Mouse (Mus musculus): ENCODE data around the gene H2al1m. TPM values are rescaled to one million over a fixed set of nuclear protein-coding genes. Genes with fewer than 3 reads are reported as not detected.

H2al1m gene
- total and polyA plus RNA-seq, 3 experiments, result 0.33 to 0.86 TPM; not detected in 1

- H3K27me3 ChIP-seq (ENCODE audit: control insufficient read depth, insufficient read depth, low read length), result no peaks in the 10 kb centered on the region
- H3K27ac ChIP-seq, result no peak overlapping the region
- intact Hi-C loops (cut with DNase I), result no loop called here
- no peaks in the 10 kb centered on the region for H3K4me1 ChIP-seq (ENCODE audit: control insufficient read depth, insufficient read depth, low read length)
- H3K4me3 ChIP-seq, result no peak overlapping the region
- H3K9ac ChIP-seq (ENCODE audit: low read depth, low read length), result no peak overlapping the region
- WGBS, result 71% methylated on average over 10 of the region's 10 CpGs
- no peak for DNase-seq
- no peaks in the 10 kb centered on the region for H3K79me2 ChIP-seq (replicated peaks; ENCODE audit: control insufficient read depth, insufficient read depth, low read length)
- H3K36me3 ChIP-seq (ENCODE audit: control insufficient read depth, insufficient read depth, low read length), result no peaks in the 10 kb centered on the region; the same call in 1 of the 2 replicates
- no peak for TF ChIP-seq POLR2A (IDR thresholded peaks at IDR 0.05; ENCODE audit: insufficient read depth, low read depth, low read length)
Measured at GRCm38 (mm10) chrX:9253990-9254389, 29.6 kb upstream of the H2al1m start.

GRCm38 (mm10) chrX:9254901-9255300, 28.7 kb upstream of the H2al1m start:
- Histone ChIP-seq H3K36me3 (ENCODE audit: control insufficient read depth, insufficient read depth, low read length) (no peaks in the 10 kb centered on the region), H3K79me2 (replicated peaks; ENCODE audit: control insufficient read depth, insufficient read depth, low read length) (no peaks in the 10 kb centered on the region), H3K4me3 (no peak overlapping the region), H3K27me3 (ENCODE audit: control insufficient read depth, insufficient read depth, low read length) (no peaks in the 10 kb centered on the region), H3K27ac (no peak overlapping the region), H3K4me1 (ENCODE audit: control insufficient read depth, insufficient read depth, low read length) (no peaks in the 10 kb centered on the region), H3K9ac (ENCODE audit: low read depth, low read length) (no peak overlapping the region)
- TF ChIP-seq CTCF (IDR thresholded peaks at IDR 0.05) (no peak), POLR2A (IDR thresholded peaks at IDR 0.05; ENCODE audit: insufficient read depth, low read depth, low read length) (no peak), EP300 (IDR thresholded peaks at IDR 0.05; ENCODE audit: insufficient read depth, low read depth, low read length) (no peak)
- DNase-seq, result no peak
- intact Hi-C loops (cut with DNase I), result no loop called here
- 77% methylated on average over 3 of the region's 3 CpGs for WGBS

- DNase-seq, result no peak
- Histone ChIP-seq H3K9ac (ENCODE audit: low read depth, low read length) (no peak within 1 kb of the TSS), H3K4me1 (ENCODE audit: control insufficient read depth, insufficient read depth, low read length) (no peaks in the 10 kb centered on the region), H3K4me3 (no peak within 1 kb of the TSS), H3K36me3 (ENCODE audit: control insufficient read depth, insufficient read depth, low read length) (no peaks in the 10 kb centered on the region), H3K27me3 (ENCODE audit: control insufficient read depth, insufficient read depth, low read length) (no peaks in the 10 kb centered on the region), H3K79me2 (replicated peaks; ENCODE audit: control insufficient read depth, insufficient read depth, low read length) (no peaks in the 10 kb centered on the region), H3K27ac (no peak within 1 kb of the TSS)
- intact Hi-C loops (cut with DNase I), result no loop called here
- TF ChIP-seq POLR2A (IDR thresholded peaks at IDR 0.05; ENCODE audit: insufficient read depth, low read depth, low read length), result no peak
- TF ChIP-seq CTCF (IDR thresholded peaks at IDR 0.05), result no peak
- TF ChIP-seq EP300 (IDR thresholded peaks at IDR 0.05; ENCODE audit: insufficient read depth, low read depth, low read length), result no peak
- WGBS, result 72% methylated on average over 5 of the region's 5 CpGs
Measured at GRCm38 (mm10) chrX:9256766-9257165, 26.8 kb upstream of the H2al1m start, which contains the start of gene Gm14862. TSS of gene Gm14862 (minus strand) at chrX:9256899.

- H3K4me1 ChIP-seq (ENCODE audit: control insufficient read depth, insufficient read depth, low read length), result no peaks in the 10 kb centered on the region
- WGBS, result 71% methylated on average over 7 of the region's 7 CpGs
Measured at GRCm38 (mm10) chrX:9257831-9258230, 25.7 kb upstream of the H2al1m start.

GRCm38 (mm10) chrX:9259267-9259666, 24.3 kb upstream of the H2al1m start:
- H3K4me3 ChIP-seq, result no peak overlapping the region
- no peak overlapping the region for H3K9ac ChIP-seq (ENCODE audit: low read depth, low read length)
- no peak for DNase-seq
- intact Hi-C loops (cut with DNase I), result no loop called here
- no peaks in the 10 kb centered on the region for H3K79me2 ChIP-seq (replicated peaks; ENCODE audit: control insufficient read depth, insufficient read depth, low read length)
- H3K36me3 ChIP-seq (ENCODE audit: control insufficient read depth, insufficient read depth, low read length), result no peaks in the 10 kb centered on the region
- no peaks in the 10 kb centered on the region for H3K4me1 ChIP-seq (ENCODE audit: control insufficient read depth, insufficient read depth, low read length)
- no peaks in the 10 kb centered on the region for H3K27me3 ChIP-seq (ENCODE audit: control insufficient read depth, insufficient read depth, low read length)
- TF ChIP-seq POLR2A (IDR thresholded peaks at IDR 0.05; ENCODE audit: insufficient read depth, low read depth, low read length), result no peak
- TF ChIP-seq EP300 (IDR thresholded peaks at IDR 0.05; ENCODE audit: insufficient read depth, low read depth, low read length), result no peak
- TF ChIP-seq CTCF (IDR thresholded peaks at IDR 0.05), result no peak
- no peak overlapping the region for H3K27ac ChIP-seq
- 54% methylated on average over 1 of the region's 1 CpGs for WGBS

More at GRCm38 (mm10) chrX:9257831-9258230, 25.7 kb upstream of the H2al1m start:
- H3K36me3 ChIP-seq (ENCODE audit: control insufficient read depth, insufficient read depth, low read length), result no peaks in the 10 kb centered on the region
- no peaks in the 10 kb centered on the region for H3K79me2 ChIP-seq (replicated peaks; ENCODE audit: control insufficient read depth, insufficient read depth, low read length)
- intact Hi-C loops (cut with DNase I), result no loop called here
- H3K4me3 ChIP-seq, result no peak overlapping the region
- TF ChIP-seq CTCF (IDR thresholded peaks at IDR 0.05) (no peak), POLR2A (IDR thresholded peaks at IDR 0.05; ENCODE audit: insufficient read depth, low read depth, low read length) (no peak), EP300 (IDR thresholded peaks at IDR 0.05; ENCODE audit: insufficient read depth, low read depth, low read length) (no peak)
- H3K27me3 ChIP-seq (ENCODE audit: control insufficient read depth, insufficient read depth, low read length), result no peaks in the 10 kb centered on the region
- no peak overlapping the region for H3K27ac ChIP-seq
- no peak for DNase-seq
- H3K9ac ChIP-seq (ENCODE audit: low read depth, low read length), result no peak overlapping the region

- H3K9ac ChIP-seq (ENCODE audit: low read depth, low read length), result no peak overlapping the region
- H3K27me3 ChIP-seq (ENCODE audit: control insufficient read depth, insufficient read depth, low read length), result no peaks in the 10 kb centered on the region
- no peaks in the 10 kb centered on the region; the same call in 1 of the 2 replicates for H3K4me1 ChIP-seq (ENCODE audit: control insufficient read depth, insufficient read depth, low read length)
- no peaks in the 10 kb centered on the region for H3K79me2 ChIP-seq (replicated peaks; ENCODE audit: control insufficient read depth, insufficient read depth, low read length)
- 41% methylated on average over 3 of the region's 3 CpGs for WGBS
- peak overlapping the region; percentile 68 for H3K27ac ChIP-seq
- peak in 1 of 2 experiments; percentile 7 for DNase-seq
- TF ChIP-seq CTCF (IDR thresholded peaks at IDR 0.05) (no peak), EP300 (IDR thresholded peaks at IDR 0.05; ENCODE audit: insufficient read depth, low read depth, low read length) (no peak), POLR2A (IDR thresholded peaks at IDR 0.05; ENCODE audit: insufficient read depth, low read depth, low read length) (no peak)
- H3K36me3 ChIP-seq (ENCODE audit: control insufficient read depth, insufficient read depth, low read length), result no peaks in the 10 kb centered on the region; the same call in 1 of the 2 replicates
- intact Hi-C loops (cut with DNase I), result loop anchor here (5.0 kb wide), 1 partner anchor 74 kb away; the partner anchor contains the start of gene Lancl3
- no peak overlapping the region for H3K4me3 ChIP-seq
Measured at GRCm38 (mm10) chrX:9271112-9271511, 12.5 kb upstream of the H2al1m start.

Data from heart, adult 2 months (tissue).